Mouse (Mus musculus): ENCODE results near the gene Vmn1r94. TPM values are rescaled to one million over a fixed set of nuclear protein-coding genes. Genes with fewer than 3 reads are reported as not detected.

Vmn1r94 gene
- not detected in 2 replicates for polyA plus RNA-seq (2012; ENCODE audit: low replicate concordance)

GRCm38 (mm10) chr7:20168277-20168676 lies at the start of gene Vmn1r94:
TSS of gene Vmn1r94 (minus strand) at chr7:20168377.

GRCm38 (mm10) chr7:20205507-20205906 lies 37.3 kb upstream of the Vmn1r94 start, which contains the start of gene Gm6164:
TSS of gene Gm6164 (minus strand) at chr7:20205607.

DNA sequence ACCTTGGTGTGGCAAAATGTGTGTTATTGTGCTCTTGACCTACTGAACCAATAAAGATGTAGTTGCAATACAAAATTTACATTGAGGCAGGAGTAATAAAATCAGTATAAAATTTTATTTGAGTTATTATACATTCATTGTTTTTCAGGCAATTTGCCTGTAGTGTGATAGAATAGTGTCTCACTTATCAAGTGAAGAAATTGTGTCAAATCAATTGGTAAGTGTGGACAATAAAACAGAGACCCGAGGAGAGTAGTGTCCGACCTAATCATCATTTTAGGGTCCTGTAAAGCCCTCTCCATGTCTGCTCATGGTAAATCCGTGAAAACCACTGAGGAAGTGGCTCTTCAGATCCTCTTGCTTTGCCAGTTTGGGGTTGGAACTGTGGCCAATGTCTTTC lies 25.2 kb upstream of the Vmn1r94 start, which contains the start of gene Vmn1r95:
Vmn1r95 (plus strand) TSS at position 301 of the 400 bp plus-strand sequence.

DNA sequence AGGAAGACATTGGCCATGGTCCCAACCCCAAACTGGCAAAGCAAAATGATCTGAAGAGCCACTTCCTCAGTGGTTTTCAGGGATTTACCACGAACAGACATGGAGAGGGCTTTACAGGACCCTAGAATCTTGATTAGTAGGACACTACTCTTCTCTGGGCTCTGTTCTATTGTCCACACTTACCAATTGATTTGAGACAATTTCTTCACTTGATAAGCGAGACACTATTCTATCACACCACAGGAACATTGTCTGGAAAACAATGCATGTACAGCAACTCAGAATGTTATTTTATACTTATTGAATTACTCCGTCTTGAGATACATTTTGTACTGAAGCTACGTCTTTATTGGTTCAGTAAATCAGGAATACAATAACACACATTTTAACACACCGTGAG lies 29.2 kb downstream of the Vmn1r94 start, which contains the start of gene Vmn1r93:
Vmn1r93 (minus strand) TSS at position 101 of the 400 bp plus-strand sequence.

GRCm38 (mm10) chr7:20122479-20122878 lies 45.7 kb downstream of the Vmn1r94 start, which contains the start of gene Gm16442:
TSS of gene Gm16442 (minus strand) at chr7:20122579.

Other genes starting within 250 kb of the Vmn1r94 start
- 0.60 and 0.87 TPM in 2 replicates for gene Pvr, start 247.2 kb downstream of the Vmn1r94 start, polyA plus RNA-seq (2012; ENCODE audit: low replicate concordance)
- 0.20 TPM in 1 of 2 replicates, not detected in the other for gene Igsf23, start 217.6 kb downstream of the Vmn1r94 start, polyA plus RNA-seq (2012; ENCODE audit: low replicate concordance)
- not detected in 2 replicates for gene Ceacam20, start 203.0 kb downstream of the Vmn1r94 start, polyA plus RNA-seq (2012; ENCODE audit: low replicate concordance)
- not detected in 2 replicates for gene Nlrp9b, start 176.9 kb downstream of the Vmn1r94 start, polyA plus RNA-seq (2012; ENCODE audit: low replicate concordance)
- gene Vmn1r91, start 68.7 kb downstream of the Vmn1r94 start, polyA plus RNA-seq (2012; ENCODE audit: low replicate concordance): not detected in 2 replicates
- not detected in 2 replicates for gene Gm16442, start 45.8 kb downstream of the Vmn1r94 start, polyA plus RNA-seq (2012; ENCODE audit: low replicate concordance)
- gene Vmn1r93, start 29.3 kb downstream of the Vmn1r94 start, polyA plus RNA-seq (2012; ENCODE audit: low replicate concordance): not detected in 2 replicates
- gene Vmn1r95, start 25.3 kb upstream of the Vmn1r94 start, polyA plus RNA-seq (2012; ENCODE audit: low replicate concordance): not detected in 2 replicates
- gene Gm6164, start 37.2 kb upstream of the Vmn1r94 start, polyA plus RNA-seq (2012; ENCODE audit: low replicate concordance): not detected in 2 replicates
- gene Gm4498, start 65.5 kb upstream of the Vmn1r94 start, polyA plus RNA-seq (2012; ENCODE audit: low replicate concordance): not detected in 2 replicates
- gene Gm5890, start 94.5 kb upstream of the Vmn1r94 start, polyA plus RNA-seq (2012; ENCODE audit: low replicate concordance): not detected in 2 replicates
- not detected in 2 replicates for gene Gm4133, start 165.7 kb upstream of the Vmn1r94 start, polyA plus RNA-seq (2012; ENCODE audit: low replicate concordance)
- gene Gm5728, start 207.0 kb upstream of the Vmn1r94 start, polyA plus RNA-seq (2012; ENCODE audit: low replicate concordance): not detected in 2 replicates
- gene Vmn1r100, start 249.6 kb upstream of the Vmn1r94 start, polyA plus RNA-seq (2012; ENCODE audit: low replicate concordance): not detected in 2 replicates